Mouse (Mus musculus) liver, embryonic 15.5 days (tissue): ENCODE results near the gene Nod1. TPM values are rescaled to one million over a fixed set of nuclear protein-coding genes. Genes with fewer than 3 reads are reported as not detected.

Experiments used
- ATAC-seq: fragments of 200-750 bp; cut with Nextera tagmentation; 2 replicates; pipeline ENCODE4 v1.8.0; 2017; ENCODE audit warnings: moderate number of reproducible peaks, mild to moderate bottlenecking, moderate library complexity; ENCODE audit not compliant: insufficient read depth
- H3K27ac ChIP-seq: fragments of 300-500 bp; sonication (generic); replicated peaks from 2 replicates; pipeline ENCODE4 v1.5.1; 2015; ENCODE audit warnings: mild to moderate bottlenecking, inconsistent platforms
- H3K27me3 ChIP-seq: fragments of 300-500 bp; sonication (generic); 2 replicates; pipeline ENCODE4 v1.6.1; 2015; ENCODE audit warnings: mild to moderate bottlenecking, inconsistent platforms
- H3K36me3 ChIP-seq: fragments of 300-500 bp; sonication (generic); replicated peaks from 2 replicates; pipeline ENCODE4 v1.6.1; 2015; ENCODE audit warnings: moderate library complexity, mild to moderate bottlenecking, inconsistent platforms
- H3K4me1 ChIP-seq: fragments of 300-500 bp; sonication (generic); replicated peaks from 2 replicates; pipeline ENCODE4 v1.6.1; 2015; ENCODE audit warnings: inconsistent platforms
- H3K4me2 ChIP-seq: fragments of 300-500 bp; sonication (generic); 2 replicates; pipeline ENCODE4 v1.6.1; 2015; ENCODE audit warnings: moderate library complexity, mild to moderate bottlenecking, inconsistent platforms
- H3K4me3 ChIP-seq: fragments of 300-500 bp; sonication (generic); replicated peaks from 2 replicates; pipeline ENCODE4 v1.5.1; 2015; ENCODE audit warnings: mild to moderate bottlenecking, inconsistent platforms
- H3K9ac ChIP-seq: fragments of 300-500 bp; sonication (generic); 2 replicates; pipeline ENCODE4 v1.6.1; 2015; ENCODE audit warnings: moderate library complexity, mild to moderate bottlenecking, inconsistent platforms
- H3K9me3 ChIP-seq: fragments of 300-500 bp; sonication (generic); replicated peaks from 2 replicates; pipeline ENCODE4 v1.6.1; 2016; ENCODE audit warnings: inconsistent platforms
- WGBS: fragments of 180-500 bp; shearing (Covaris S2); methylation state at CpG from one replicate; pipeline ENCODE4 v1.1.7; 2015; ENCODE audit warnings: mixed read lengths; ENCODE audit not compliant: insufficient replicate concordance; 5-methylcytosine and 5-hydroxymethylcytosine counted together
- polyA plus RNA-seq: library from polyadenylated mRNA; unstranded; fragments of >200 nt; fragmentation: Nextera tagmentation; extraction: Ambion mirVana; gene quantifications from 2 replicates; pipeline ENCODE4 v1.2.1, GENCODE M21; 2015

Gene Nod1
- polyA plus RNA-seq, 1 experiment from 2014 or later = 2.2 TPM

DNA sequence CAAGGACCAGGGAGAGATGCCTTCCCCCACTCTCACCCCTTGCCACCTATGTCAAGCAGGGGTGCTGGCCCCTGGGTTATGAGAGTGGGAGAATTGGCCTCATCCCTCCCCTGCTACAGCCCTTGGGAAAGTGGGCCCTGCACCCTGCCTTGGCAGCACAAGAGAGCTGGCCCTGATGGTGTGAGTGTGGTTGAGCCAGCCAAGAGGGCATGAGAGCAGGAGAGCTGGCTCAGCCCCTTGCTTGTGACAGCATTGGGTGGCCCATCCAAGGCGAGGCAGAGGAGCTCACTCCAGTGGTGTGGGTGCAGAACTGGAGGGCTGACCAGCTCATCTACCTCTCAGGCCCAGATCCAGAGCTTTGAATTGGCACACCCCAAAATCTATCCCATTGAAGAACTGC, 3.2 kb upstream of the Nod1 start:
- Histone ChIP-seq H3K4me2 (no peak overlapping the region), H3K9me3 (no peaks in the 10 kb centered on the region), H3K9ac (no peak overlapping the region), H3K27ac (no peak overlapping the region), H3K27me3 (peaks cover 30% of the 10 kb centered on the region), H3K36me3 (no peaks in the 10 kb centered on the region), H3K4me3 (no peak overlapping the region), H3K4me1 (peaks cover 8% of the 10 kb centered on the region; the same call in 1 of the 2 replicates)
- ATAC-seq = no peak
- WGBS = 44% methylated on average over 1 of the region's 1 CpGs

DNA sequence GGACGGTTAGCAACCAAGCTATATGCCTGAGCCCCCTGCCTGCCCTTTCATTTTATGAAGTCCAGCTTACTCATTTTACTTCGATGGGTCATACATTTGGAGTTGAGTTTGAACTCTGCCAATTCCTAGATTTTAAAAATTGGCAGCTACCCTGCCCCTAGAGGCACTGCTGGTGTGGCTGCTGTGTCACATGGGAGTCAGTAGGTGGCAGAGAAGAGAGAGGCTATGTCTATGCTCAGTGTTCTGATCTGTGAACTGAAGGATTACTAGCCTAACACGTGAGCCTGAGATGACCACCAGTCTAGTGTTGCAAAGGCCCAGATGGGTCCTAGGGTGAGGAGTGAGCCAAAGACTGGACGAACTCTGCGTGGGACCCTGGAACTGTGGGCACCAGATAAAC, 2.1 kb upstream of the Nod1 start:
- no peak overlapping the region for H3K4me2 ChIP-seq
- no peak for ATAC-seq
- H3K36me3 ChIP-seq = no peaks in the 10 kb centered on the region
- no peak overlapping the region for H3K4me3 ChIP-seq
- H3K9ac ChIP-seq = no peak overlapping the region
- 43% methylated on average over 5 of the region's 5 CpGs for WGBS
- H3K9me3 ChIP-seq = no peaks in the 10 kb centered on the region
- peaks cover 8% of the 10 kb centered on the region; the same call in 1 of the 2 replicates for H3K4me1 ChIP-seq
- H3K27ac ChIP-seq = no peak overlapping the region
- peaks cover 35% of the 10 kb centered on the region for H3K27me3 ChIP-seq

DNA sequence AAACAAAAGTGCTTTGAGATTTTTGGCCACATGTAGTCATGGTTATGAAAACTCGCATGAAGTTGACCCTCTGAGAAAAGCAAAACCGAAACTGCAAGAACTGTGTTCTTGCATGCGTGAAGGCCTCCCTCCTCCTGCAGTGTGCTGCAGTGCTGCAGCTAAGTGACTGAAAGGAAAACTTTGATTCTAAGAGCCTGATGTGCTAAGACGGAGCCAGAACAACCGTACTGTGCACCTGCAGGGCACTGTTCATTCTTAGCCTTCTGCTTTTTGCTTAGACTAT, 458 bp upstream of the Nod1 start:
- no peak for ATAC-seq

DNA sequence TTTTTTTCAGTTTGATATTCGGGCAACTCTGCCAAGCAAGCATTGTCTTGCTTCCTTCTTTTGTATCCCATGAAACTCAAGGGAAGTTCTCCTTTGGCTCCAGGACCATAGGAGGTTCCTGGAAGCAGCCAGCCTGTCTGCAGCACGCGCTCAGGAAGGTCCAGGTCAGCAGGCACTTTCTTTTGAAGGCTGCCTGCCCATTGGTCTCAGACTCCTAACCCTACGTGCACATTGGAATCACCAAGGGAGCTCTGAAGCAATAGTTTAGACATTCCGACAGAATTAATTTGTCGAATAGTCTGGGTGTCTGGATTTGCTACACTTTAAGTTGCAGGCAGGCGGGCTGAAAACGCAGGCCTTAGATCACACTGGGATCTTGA, 691 bp downstream of the Nod1 start:
- H3K27me3 ChIP-seq = peaks cover 38% of the 10 kb centered on the region
- no peak overlapping the region for H3K9ac ChIP-seq
- H3K4me1 ChIP-seq = peaks cover 8% of the 10 kb centered on the region; the same call in 1 of the 2 replicates
- no peak for ATAC-seq
- 34% methylated on average over 8 of the region's 8 CpGs for WGBS
- H3K9me3 ChIP-seq = no peaks in the 10 kb centered on the region
- no peaks in the 10 kb centered on the region for H3K36me3 ChIP-seq
- H3K27ac ChIP-seq = no peak overlapping the region
- peak overlapping the region; percentile 79 for H3K4me2 ChIP-seq
- H3K4me3 ChIP-seq = peak overlapping the region; percentile 62

More for the DNA sequence above, 458 bp upstream of the Nod1 start:
- Histone ChIP-seq H3K9me3 (no peaks in the 10 kb centered on the region), H3K4me1 (peaks cover 8% of the 10 kb centered on the region; the same call in 1 of the 2 replicates), H3K4me3 (peak overlapping the region; percentile 62), H3K27me3 (peaks cover 38% of the 10 kb centered on the region), H3K9ac (no peak overlapping the region; the same call in 1 of the 2 replicates), H3K27ac (no peak overlapping the region), H3K4me2 (peak overlapping the region; percentile 79), H3K36me3 (no peaks in the 10 kb centered on the region)
- 7% methylated on average over 5 of the region's 5 CpGs for WGBS

DNA sequence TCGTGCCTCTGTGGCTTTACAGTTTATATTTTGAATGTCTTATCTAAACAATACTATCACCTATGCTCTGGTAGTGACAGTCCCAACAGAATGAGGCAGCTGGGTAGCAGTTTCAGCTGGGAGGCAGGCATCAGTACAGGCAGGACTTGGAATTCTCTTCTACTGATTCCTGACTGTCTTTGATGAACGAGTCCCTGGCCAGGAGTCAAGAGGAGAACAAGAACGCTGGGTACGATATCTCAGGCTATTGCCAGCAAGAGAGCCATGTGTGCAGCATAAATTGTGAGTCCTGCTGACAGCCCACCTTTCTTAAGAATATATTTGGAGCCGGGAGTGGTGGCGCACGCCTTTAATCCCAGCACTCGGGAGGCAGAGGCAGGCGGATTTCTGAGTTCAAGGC, 1.9 kb downstream of the Nod1 start:
- 62% methylated on average over 9 of the region's 9 CpGs for WGBS
- H3K27ac ChIP-seq = no peak overlapping the region
- H3K9ac ChIP-seq = no peak overlapping the region
- H3K27me3 ChIP-seq = peaks cover 38% of the 10 kb centered on the region
- no peaks in the 10 kb centered on the region for H3K9me3 ChIP-seq
- H3K4me2 ChIP-seq = peak overlapping the region; percentile 7; the same call in 1 of the 2 replicates
- H3K4me3 ChIP-seq = no peak overlapping the region
- ATAC-seq = no peak
- H3K36me3 ChIP-seq = no peaks in the 10 kb centered on the region
- H3K4me1 ChIP-seq = peaks cover 8% of the 10 kb centered on the region; the same call in 1 of the 2 replicates

DNA sequence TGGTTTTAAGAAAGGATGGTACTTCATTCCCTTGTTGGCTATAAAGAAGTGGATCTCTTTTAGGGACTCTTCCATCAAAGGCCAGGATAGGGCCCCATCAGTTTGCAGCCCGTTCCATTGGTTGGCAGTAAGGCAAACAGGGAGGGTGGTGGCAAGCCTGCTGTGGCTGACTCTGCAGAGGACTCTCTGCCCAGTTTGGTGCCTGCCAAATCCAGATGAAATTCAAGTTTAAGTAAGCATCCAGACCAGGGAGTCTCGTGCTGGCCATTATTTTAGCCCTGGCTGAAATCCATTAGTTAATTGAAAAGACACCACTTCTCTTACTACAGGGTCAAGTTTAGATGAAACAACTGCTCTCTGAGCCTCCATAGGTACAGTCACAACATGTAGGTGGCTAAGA, 2.6 kb downstream of the Nod1 start:
- Histone ChIP-seq H3K4me1 (peaks cover 8% of the 10 kb centered on the region; the same call in 1 of the 2 replicates), H3K9ac (no peak overlapping the region), H3K4me3 (no peak overlapping the region), H3K27ac (no peak overlapping the region), H3K9me3 (no peaks in the 10 kb centered on the region), H3K27me3 (peaks cover 38% of the 10 kb centered on the region), H3K4me2 (no peak overlapping the region), H3K36me3 (no peaks in the 10 kb centered on the region)
- ATAC-seq = no peak
- 54% methylated on average over 2 of the region's 2 CpGs for WGBS

DNA sequence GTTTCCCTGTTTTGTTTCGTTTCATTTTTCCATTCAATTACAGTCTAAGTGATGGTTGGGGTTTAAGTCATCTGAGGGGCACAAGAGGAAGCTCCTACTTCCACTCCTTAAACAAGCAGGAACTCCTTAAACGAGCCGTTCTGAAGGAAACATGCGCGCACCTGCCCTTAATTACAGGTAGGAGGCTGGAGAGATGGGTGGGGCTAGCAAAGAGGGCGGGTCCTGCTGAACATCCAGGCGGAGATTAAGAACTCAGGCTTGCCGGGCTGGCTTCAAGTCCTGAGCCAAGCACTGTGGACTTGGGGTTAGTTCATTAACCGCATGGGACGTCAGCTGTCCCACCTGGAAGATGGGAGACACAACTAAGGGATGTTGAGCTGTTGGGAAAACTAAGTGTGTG, 4.8 kb downstream of the Nod1 start:
- Histone ChIP-seq H3K4me3 (no peak overlapping the region), H3K27me3 (peaks cover 25% of the 10 kb centered on the region), H3K36me3 (no peaks in the 10 kb centered on the region), H3K4me2 (no peak overlapping the region), H3K4me1 (peaks cover 8% of the 10 kb centered on the region; the same call in 1 of the 2 replicates), H3K9ac (no peak overlapping the region), H3K27ac (no peak overlapping the region), H3K9me3 (no peaks in the 10 kb centered on the region)
- no peak for ATAC-seq
- 37% methylated on average over 10 of the region's 10 CpGs for WGBS

DNA sequence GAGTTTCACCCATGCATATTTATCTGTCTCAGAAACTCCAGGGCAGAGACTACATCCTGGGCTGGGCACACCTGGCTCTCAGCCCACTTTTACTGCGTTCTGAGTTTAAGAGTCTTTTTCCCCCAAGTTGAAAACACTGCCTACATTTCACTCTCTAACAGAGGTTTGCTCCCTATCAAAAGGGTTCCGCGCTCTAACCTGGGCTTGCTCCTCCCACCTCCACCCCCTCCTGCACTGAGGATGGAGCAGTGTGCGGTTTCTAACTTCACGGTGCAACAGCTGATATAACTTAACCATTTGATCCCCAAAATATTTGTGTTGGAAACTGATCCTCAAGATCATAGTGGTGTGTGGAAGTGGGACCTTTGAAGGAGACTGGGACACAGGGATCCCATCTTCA, 7.2 kb downstream of the Nod1 start:
- no peak for ATAC-seq
- Histone ChIP-seq H3K4me3 (no peak overlapping the region), H3K4me1 (no peaks in the 10 kb centered on the region), H3K4me2 (no peak overlapping the region), H3K27ac (no peak overlapping the region), H3K27me3 (0 out of 2 replicates have a peak, but pooled peaks cover 8% of the 10 kb centered on the region), H3K9ac (no peak overlapping the region), H3K9me3 (no peaks in the 10 kb centered on the region), H3K36me3 (no peaks in the 10 kb centered on the region)
- WGBS = 53% methylated on average over 5 of the region's 5 CpGs

DNA sequence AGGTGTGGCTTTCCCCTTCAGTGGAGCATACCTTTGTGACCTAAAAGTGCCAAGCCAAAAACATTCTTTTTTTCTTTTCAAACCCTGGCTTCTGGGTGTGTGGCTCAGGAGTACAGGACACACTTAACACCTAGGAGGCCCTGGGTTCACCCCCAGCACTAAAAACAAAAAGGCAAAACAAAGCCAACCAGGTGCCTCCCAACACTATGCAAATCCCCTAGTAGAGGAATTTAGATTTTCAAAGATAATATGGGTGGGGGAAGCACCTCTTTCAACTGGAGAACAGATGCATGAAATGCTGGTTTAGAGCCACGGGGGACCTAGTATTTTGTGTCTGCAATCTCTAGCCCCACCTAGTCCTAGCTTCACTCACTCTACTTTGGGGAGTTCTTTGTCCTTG, 7.7 kb downstream of the Nod1 start:
- H3K4me3 ChIP-seq = no peak overlapping the region
- no peaks in the 10 kb centered on the region for H3K9me3 ChIP-seq
- no peaks in the 10 kb centered on the region for H3K4me1 ChIP-seq
- H3K9ac ChIP-seq = no peak overlapping the region
- 0 out of 2 replicates have a peak, but pooled peaks cover 5% of the 10 kb centered on the region for H3K27me3 ChIP-seq
- no peak overlapping the region for H3K27ac ChIP-seq
- H3K36me3 ChIP-seq = no peaks in the 10 kb centered on the region
- H3K4me2 ChIP-seq = no peak overlapping the region
- ATAC-seq = no peak
- 41% methylated on average over 1 of the region's 1 CpGs for WGBS

DNA sequence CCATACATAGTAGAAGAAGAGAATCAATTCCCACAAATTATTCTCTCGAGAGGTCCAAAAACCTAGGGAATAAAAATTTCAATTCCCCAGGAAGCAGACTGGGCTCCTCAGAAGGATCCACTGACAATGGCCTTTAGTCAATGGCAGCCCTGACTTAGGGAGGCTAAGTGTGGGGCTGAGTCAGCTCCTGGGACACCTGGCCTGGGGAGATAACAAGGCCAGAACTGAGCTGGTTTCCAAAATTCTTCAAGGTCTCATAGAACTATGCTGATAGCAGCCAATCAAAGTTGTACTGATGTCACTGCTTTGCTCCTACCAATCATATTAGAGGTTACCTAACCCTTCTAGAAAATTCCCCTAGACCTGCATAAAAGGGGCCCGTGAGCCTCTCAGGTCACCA, 8.8 kb downstream of the Nod1 start:
- Histone ChIP-seq H3K9me3 (no peaks in the 10 kb centered on the region), H3K4me2 (no peak overlapping the region), H3K27ac (no peak overlapping the region), H3K36me3 (no peaks in the 10 kb centered on the region), H3K9ac (no peak overlapping the region), H3K4me1 (no peaks in the 10 kb centered on the region), H3K27me3 (no peaks in the 10 kb centered on the region), H3K4me3 (no peak overlapping the region)
- WGBS = 55% methylated on average over 2 of the region's 2 CpGs
- ATAC-seq = no peak

DNA sequence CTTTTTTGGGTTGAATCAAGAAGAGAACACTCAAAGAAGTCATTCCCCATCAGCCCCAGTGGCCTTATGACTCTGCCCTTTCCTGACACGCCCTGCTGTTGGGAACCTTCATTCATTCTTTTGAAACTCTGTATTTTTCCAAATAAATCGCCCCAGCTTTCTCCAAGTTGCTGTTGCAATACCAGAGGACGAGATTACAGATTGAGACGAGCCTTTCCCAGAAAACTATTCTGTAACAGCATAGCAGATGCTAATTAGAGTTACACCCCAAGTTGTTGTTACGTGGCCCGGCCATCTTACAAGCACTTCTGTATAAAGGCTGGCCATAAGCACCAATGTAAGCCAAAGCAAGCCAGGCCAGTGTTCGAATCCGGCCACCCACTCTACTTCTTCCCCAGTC, 14.8 kb downstream of the Nod1 start:
- Histone ChIP-seq H3K9ac (no peak overlapping the region), H3K27ac (no peak overlapping the region), H3K27me3 (no peaks in the 10 kb centered on the region), H3K4me3 (no peak overlapping the region), H3K9me3 (no peaks in the 10 kb centered on the region), H3K36me3 (no peaks in the 10 kb centered on the region), H3K4me2 (no peak overlapping the region), H3K4me1 (no peaks in the 10 kb centered on the region)
- no peak for ATAC-seq
- 61% methylated on average over 8 of the region's 8 CpGs for WGBS

DNA sequence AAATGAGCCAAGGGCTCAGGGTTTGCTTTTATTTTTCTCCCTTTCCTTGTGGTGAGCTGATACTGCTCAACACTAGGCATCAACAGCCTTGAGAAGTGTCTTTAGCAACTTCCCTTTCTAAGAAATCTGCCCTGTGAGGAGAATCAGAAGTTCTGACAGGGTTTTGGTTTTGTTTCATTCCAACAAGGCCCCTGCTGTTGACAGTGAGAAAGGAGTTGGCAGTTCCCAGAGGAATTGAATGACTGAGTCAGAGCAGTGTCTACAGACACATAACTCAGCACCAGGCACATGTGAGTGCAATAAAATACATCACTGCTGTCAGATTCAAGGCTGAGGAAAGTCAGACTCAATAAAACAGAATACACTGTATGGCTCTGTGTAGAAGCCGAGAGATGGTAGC, 16.0 kb downstream of the Nod1 start:
- no peaks in the 10 kb centered on the region for H3K9me3 ChIP-seq
- no peak for ATAC-seq
- no peak overlapping the region for H3K4me2 ChIP-seq
- H3K9ac ChIP-seq = no peak overlapping the region
- 0 out of 2 replicates have a peak overlapping the region, but pooled peaks have one; percentile 33 for H3K27ac ChIP-seq
- H3K27me3 ChIP-seq = no peaks in the 10 kb centered on the region
- no peaks in the 10 kb centered on the region for H3K4me1 ChIP-seq
- no peaks in the 10 kb centered on the region for H3K36me3 ChIP-seq
- WGBS = 48% methylated on average over 1 of the region's 1 CpGs
- H3K4me3 ChIP-seq = no peak overlapping the region
